Mouse (Mus musculus) embryonic facial prominence, embryonic 11.5 days (tissue): ENCODE results near the gene Shisa2. TPM values are rescaled to one million over a fixed set of nuclear protein-coding genes. Genes with fewer than 3 reads are reported as not detected.
"Not testable (repeated sequence)": the region's sequence is repeated elsewhere in the genome, so short reads cannot be mapped to it uniquely, and the experiment has no call there.

Experiments
- ATAC-seq: fragments of 200-750 bp; cut with Nextera tagmentation; replicated peaks from 2 replicates; pipeline ENCODE4 v1.8.0; 2017; ENCODE audit warnings: low read depth; ENCODE audit not compliant: insufficient number of reproducible peaks, low FRiP score, low TSS enrichment
- DNase-seq: peaks from one replicate; pipeline ENCODE4 v3.0.0-alpha.2; 2015; ENCODE audit warnings: low spot score
- H3K27ac ChIP-seq: fragments of 300-500 bp; sonication (generic); replicated peaks from 2 replicates; pipeline ENCODE4 v1.5.1; 2014; ENCODE audit warnings: mild to moderate bottlenecking, low read depth, low read length, control low read depth
- H3K27me3 ChIP-seq: fragments of 300-500 bp; sonication (generic); 2 replicates; pipeline ENCODE4 v1.6.1; 2014; ENCODE audit warnings: mild to moderate bottlenecking, low read length, moderate library complexity, mixed read lengths; ENCODE audit not compliant: control insufficient read depth, insufficient read depth
- H3K36me3 ChIP-seq: fragments of 300-500 bp; sonication (generic); replicated peaks from 2 replicates; pipeline ENCODE4 v1.6.1; 2014; ENCODE audit warnings: low read depth, mild to moderate bottlenecking, low read length, moderate library complexity, mixed read lengths; ENCODE audit not compliant: control insufficient read depth, insufficient read depth
- H3K4me1 ChIP-seq: fragments of 300-500 bp; sonication (generic); 2 replicates; pipeline ENCODE4 v1.6.1; 2014; ENCODE audit warnings: low read length, mixed read lengths; ENCODE audit not compliant: control insufficient read depth, insufficient read depth
- H3K4me2 ChIP-seq: fragments of 300-500 bp; sonication (generic); 2 replicates; pipeline ENCODE4 v1.6.1; 2014; ENCODE audit warnings: low read depth, mild to moderate bottlenecking, control low read depth, low read length, moderate library complexity
- H3K4me3 ChIP-seq: fragments of 300-500 bp; sonication (generic); 2 replicates; pipeline ENCODE4 v1.5.1; 2014; ENCODE audit warnings: low read depth, low read length, control low read depth
- H3K9ac ChIP-seq: fragments of 300-500 bp; sonication (generic); replicated peaks from 2 replicates; pipeline ENCODE4 v1.6.1; 2014; ENCODE audit warnings: mild to moderate bottlenecking, control low read depth, low read length
- H3K9me3 ChIP-seq: fragments of 300-500 bp; sonication (generic); replicated peaks from 2 replicates; pipeline ENCODE4 v1.6.1; 2016; ENCODE audit warnings: mild to moderate bottlenecking, low read length, inconsistent platforms, mixed read lengths; ENCODE audit not compliant: control insufficient read depth
- WGBS: fragments of 180-500 bp; shearing (Covaris S2); extraction: QIAGEN DNeasy Blood & Tissue Kit; methylation state at CpG from one replicate; pipeline ENCODE4 v1.1.7; 2014; 5-methylcytosine and 5-hydroxymethylcytosine counted together
- polyA plus RNA-seq: library from polyadenylated mRNA; unstranded; fragments of >200 nt; fragmentation: Nextera tagmentation; extraction: Ambion mirVana; gene quantifications from 2 replicates; pipeline ENCODE4 v1.2.1, GENCODE M21; 2014

Gene Shisa2
- polyA plus RNA-seq, 1 experiment from 2014 or later: 35.4 TPM

- no peak overlapping the region for H3K27ac ChIP-seq
- DNase-seq: peak; percentile 49
Observed at GRCm38 (mm10) chr14:59604002-59604645, 21.0 kb upstream of the Shisa2 start.

GRCm38 (mm10) chr14:59605671-59606353 lies 19.3 kb upstream of the Shisa2 start:
- Histone ChIP-seq H3K27ac (no peak overlapping the region), H3K4me2 (no peak overlapping the region), H3K4me1 (no peaks in the 10 kb centered on the region), H3K27me3 (no peaks in the 10 kb centered on the region), H3K9me3 (no peaks in the 10 kb centered on the region), H3K36me3 (no peaks in the 10 kb centered on the region), H3K4me3 (no peak overlapping the region), H3K9ac (no peak overlapping the region)
- DNase-seq: peak; percentile 85
- no peak for ATAC-seq
- 19% methylated on average over 5 of the region's 5 CpGs for WGBS

More at GRCm38 (mm10) chr14:59604002-59604645, 21.0 kb upstream of the Shisa2 start:
- Histone ChIP-seq H3K9me3 (no peaks in the 10 kb centered on the region), H3K9ac (no peak overlapping the region), H3K4me2 (no peak overlapping the region), H3K4me1 (no peaks in the 10 kb centered on the region), H3K36me3 (no peaks in the 10 kb centered on the region), H3K27me3 (no peaks in the 10 kb centered on the region), H3K4me3 (no peak overlapping the region)
- no peak for ATAC-seq
- 73% methylated on average over 5 of the region's 5 CpGs for WGBS

- no peak overlapping the region for H3K27ac ChIP-seq
- H3K9ac ChIP-seq: no peak overlapping the region
- H3K4me3 ChIP-seq: no peak overlapping the region
- no peaks in the 10 kb centered on the region for H3K27me3 ChIP-seq
- no peaks in the 10 kb centered on the region for H3K4me1 ChIP-seq
- no peak overlapping the region for H3K4me2 ChIP-seq
- H3K36me3 ChIP-seq: no peaks in the 10 kb centered on the region
- 24% methylated on average over 3 of the region's 3 CpGs for WGBS
- no peaks in the 10 kb centered on the region for H3K9me3 ChIP-seq
- DNase-seq: no peak
- no peak for ATAC-seq
Observed at GRCm38 (mm10) chr14:59607021-59607420, 18.1 kb upstream of the Shisa2 start.

GRCm38 (mm10) chr14:59612920-59613625 lies 12.0 kb upstream of the Shisa2 start:
- no peak for ATAC-seq
- H3K27ac ChIP-seq: no peak overlapping the region

GRCm38 (mm10) chr14:59614149-59614548 lies 11.0 kb upstream of the Shisa2 start:
- not testable (repeated sequence) for H3K9me3 ChIP-seq, DNase-seq, H3K9ac ChIP-seq, H3K36me3 ChIP-seq, H3K4me3 ChIP-seq, ATAC-seq, H3K4me1 ChIP-seq, H3K4me2 ChIP-seq, H3K27ac ChIP-seq, H3K27me3 ChIP-seq
- WGBS: 81% methylated on average over 3 of the region's 3 CpGs

More at GRCm38 (mm10) chr14:59612920-59613625, 12.0 kb upstream of the Shisa2 start:
- H3K4me3 ChIP-seq: no peak overlapping the region
- no peaks in the 10 kb centered on the region for H3K36me3 ChIP-seq
- DNase-seq: peak; percentile 74
- H3K4me2 ChIP-seq: no peak overlapping the region
- no peaks in the 10 kb centered on the region for H3K4me1 ChIP-seq
- H3K9ac ChIP-seq: no peak overlapping the region
- 58% methylated on average over 14 of the region's 14 CpGs for WGBS
- H3K27me3 ChIP-seq: no peaks in the 10 kb centered on the region
- H3K9me3 ChIP-seq: no peaks in the 10 kb centered on the region

GRCm38 (mm10) chr14:59616802-59617201 lies 8.3 kb upstream of the Shisa2 start:
- no peaks in the 10 kb centered on the region for H3K36me3 ChIP-seq
- no peaks in the 10 kb centered on the region for H3K27me3 ChIP-seq
- DNase-seq (no peak), ATAC-seq (no peak)
- H3K9me3 ChIP-seq: no peaks in the 10 kb centered on the region
- H3K9ac ChIP-seq: no peak overlapping the region
- no peak overlapping the region for H3K4me2 ChIP-seq
- WGBS: 55% methylated on average over 7 of the region's 7 CpGs
- no peaks in the 10 kb centered on the region for H3K4me1 ChIP-seq
- no peak overlapping the region for H3K4me3 ChIP-seq
- no peak overlapping the region for H3K27ac ChIP-seq

GRCm38 (mm10) chr14:59624326-59624885 lies 702 bp upstream of the Shisa2 start:
- Histone ChIP-seq H3K4me1 (no peaks in the 10 kb centered on the region), H3K27me3 (no peaks in the 10 kb centered on the region; the same call in 1 of the 2 replicates), H3K9ac (no peak overlapping the region), H3K27ac (no peak overlapping the region), H3K4me3 (no peak overlapping the region), H3K36me3 (no peaks in the 10 kb centered on the region), H3K9me3 (no peaks in the 10 kb centered on the region), H3K4me2 (no peak overlapping the region)
- DNase-seq: no peak
- 23% methylated on average over 9 of the region's 9 CpGs for WGBS
- no peak for ATAC-seq
